Mouse (Mus musculus) retina, embryonic 14.5 days (tissue): Measurements from ENCODE around the gene Map3k13.

ENCODE experiments used
- DNase-seq: peaks from one replicate; pipeline ENCODE4 v3.0.0-alpha.2; 2015; ENCODE audit warnings: low spot score

Gene Map3k13

DNA sequence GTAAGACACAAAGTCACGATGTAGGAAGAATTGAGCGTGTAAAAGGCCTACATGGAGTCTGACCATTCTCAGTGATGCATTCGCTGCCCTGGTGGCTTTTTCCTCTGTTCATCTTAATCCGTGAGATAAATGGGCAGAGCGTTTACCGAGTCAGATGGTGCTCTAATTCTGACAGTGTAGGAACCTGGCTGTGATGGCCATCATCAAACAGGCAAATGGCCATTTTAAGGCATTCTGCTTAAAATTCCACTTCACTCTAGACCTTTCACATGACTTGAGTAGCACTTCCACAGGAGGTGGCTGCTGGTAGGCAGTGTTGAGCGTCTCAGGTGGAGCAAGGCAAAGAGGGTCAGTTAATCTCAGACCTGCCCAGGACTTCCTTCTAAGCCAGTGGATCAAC, 58.2 kb downstream of the Map3k13 start:
- no peak for DNase-seq

DNA sequence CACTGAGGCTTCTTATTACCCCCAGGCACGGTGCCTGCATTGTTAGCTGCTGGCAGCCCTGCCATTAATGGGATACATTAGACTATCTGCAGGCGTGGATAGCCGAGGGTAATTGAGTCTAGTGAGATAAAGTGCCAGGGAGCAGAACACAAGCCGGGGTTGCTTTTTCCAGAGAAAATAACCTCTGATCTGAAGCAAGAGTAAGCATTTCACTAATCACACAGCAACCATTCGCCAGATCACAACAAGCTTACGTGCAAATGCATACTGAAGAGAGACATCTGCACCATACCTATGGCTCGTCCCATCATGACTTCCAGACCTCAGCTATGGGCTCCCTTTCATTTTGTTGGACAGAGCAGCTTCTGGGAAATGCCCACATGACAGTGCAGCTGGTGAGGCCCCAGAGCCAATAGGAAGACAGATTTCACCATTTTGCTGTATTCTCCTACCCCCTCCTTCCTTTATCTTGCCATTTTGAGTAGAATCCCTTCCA, 59.3 kb downstream of the Map3k13 start:
- DNase-seq = no peak

DNA sequence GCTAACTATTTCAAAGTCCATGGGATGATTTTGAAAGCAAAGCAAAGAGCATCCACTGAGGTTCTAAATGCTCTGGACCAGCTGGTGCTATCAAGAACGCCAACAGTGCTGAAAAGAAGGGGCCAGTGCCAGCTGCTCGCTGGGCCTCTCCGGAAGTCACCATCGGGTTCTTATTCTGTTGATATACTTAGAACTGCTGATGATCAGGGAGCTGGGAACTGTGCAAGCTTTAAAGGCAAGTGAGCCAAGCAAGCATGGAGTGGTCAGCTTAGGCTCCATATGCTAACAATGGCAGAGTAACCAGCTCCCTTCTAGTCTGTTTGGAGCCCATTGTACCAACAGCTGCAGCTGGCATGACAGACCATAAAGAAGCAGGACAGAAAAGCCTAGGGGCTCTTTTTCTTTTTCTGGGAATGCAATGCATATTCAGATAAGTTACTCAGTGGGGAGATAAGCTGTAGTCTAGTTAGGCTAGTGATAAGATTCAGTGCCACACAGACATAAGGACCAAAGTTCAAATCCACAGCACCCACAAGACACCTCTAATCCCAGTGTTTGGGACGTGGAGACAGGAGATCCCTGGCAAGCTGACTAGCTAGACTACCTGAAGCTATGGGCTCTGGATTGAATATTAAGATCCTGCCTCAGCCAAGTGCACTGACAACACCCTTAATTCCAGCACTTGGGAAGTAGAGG, 60.6 kb downstream of the Map3k13 start:
- DNase-seq = no peak

DNA sequence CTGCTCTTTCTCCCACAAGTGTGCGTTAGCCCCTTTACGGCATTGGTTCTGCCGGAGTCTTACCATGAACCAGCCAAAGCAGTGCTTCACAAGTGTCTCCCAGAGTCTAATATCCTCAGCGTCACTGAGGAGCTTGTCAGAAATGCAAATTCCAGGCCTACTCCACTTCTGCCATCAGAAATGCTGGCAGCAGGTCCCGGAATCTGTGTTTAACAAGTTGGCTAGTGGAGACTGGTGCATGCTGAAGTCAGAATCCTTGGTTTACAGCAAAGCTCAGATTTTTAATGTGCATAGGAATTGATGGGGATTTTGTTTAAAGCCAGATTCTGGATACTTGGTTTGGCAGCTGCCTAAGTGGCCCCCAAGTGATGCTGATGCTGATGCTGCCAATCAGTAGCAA, 62.0 kb downstream of the Map3k13 start:
- DNase-seq = no peak

DNA sequence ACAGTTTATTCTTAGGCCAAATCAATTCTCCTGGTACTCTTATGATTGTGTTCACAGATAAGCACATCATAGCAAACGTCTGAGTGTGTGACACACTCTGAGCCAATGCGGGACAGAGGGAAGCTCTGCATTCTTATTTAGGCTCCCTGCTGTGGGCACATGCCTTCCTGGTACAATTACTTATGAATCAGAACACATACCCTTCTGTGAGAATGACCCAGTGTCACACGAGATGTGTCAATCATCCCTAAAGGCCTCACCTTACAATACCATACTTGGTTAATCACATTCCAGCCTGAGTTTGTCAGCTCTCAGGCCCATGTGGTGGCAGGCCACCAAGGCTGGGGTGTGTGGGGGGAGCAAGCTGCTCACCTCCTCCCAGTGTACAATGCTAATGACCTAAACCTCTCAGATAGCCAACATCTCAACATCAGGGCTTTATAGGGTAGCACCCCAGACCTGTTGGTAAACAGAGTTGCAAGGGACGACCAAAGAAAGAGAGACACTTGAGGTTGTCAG, 63.0 kb downstream of the Map3k13 start:
- DNase-seq = peak; percentile 45

DNA sequence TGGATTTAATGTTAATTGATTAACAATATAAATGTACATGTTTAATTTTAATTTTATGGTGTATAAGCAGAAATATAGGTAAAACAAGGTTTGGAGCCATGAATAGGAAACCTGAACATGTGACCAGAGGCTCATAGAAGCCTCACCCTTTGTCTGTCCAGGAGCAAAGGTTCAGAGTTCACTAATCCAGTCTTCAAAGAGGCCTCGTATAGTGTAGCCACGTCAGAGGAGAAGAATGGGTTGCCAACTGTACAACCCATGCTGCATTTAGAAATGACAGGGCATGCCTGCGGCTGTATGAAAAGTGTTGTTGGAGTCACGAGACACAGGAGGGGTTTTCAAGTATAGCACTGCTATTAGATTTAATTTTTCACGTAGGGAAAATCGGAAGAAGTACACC, 64.0 kb downstream of the Map3k13 start:
- no peak for DNase-seq

DNA sequence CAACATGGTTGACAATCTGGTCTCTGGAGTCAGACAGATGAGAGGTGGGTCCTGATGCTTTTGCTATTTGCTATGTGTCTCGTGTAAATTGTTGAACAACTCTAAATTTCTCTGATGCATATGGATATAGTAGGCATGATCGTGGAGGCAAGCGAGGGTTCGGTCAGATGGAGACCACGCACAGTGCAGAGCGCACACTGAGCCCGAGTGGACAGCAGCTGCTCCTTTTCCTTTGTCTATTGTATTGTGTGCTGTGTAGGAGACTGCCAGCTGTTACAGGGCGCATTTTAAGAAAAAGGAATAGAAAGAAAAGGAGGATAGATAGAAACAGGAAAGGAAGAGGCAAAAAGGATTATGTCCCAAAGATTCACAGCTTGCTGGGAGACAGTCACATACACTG, 64.7 kb downstream of the Map3k13 start:
- DNase-seq = no peak

DNA sequence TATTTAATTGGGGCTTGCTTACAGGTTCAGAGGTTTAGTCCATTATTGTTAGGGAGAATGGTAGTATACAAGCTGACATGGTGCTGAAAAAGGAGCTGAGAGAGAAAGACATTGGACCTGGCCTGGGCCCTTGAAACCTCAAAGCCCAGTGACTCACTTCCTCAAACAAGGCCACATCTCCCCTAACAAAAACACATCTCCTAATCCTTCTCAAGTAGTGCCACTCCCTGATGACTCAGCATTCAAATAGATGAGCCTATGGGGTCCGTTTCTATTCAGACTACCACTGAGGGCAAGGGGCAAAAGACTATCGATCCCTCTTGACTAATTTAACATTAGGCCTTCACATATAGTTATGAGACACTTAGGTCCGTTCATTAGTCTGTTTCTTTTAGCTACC, 68.3 kb downstream of the Map3k13 start:
- DNase-seq = no peak

DNA sequence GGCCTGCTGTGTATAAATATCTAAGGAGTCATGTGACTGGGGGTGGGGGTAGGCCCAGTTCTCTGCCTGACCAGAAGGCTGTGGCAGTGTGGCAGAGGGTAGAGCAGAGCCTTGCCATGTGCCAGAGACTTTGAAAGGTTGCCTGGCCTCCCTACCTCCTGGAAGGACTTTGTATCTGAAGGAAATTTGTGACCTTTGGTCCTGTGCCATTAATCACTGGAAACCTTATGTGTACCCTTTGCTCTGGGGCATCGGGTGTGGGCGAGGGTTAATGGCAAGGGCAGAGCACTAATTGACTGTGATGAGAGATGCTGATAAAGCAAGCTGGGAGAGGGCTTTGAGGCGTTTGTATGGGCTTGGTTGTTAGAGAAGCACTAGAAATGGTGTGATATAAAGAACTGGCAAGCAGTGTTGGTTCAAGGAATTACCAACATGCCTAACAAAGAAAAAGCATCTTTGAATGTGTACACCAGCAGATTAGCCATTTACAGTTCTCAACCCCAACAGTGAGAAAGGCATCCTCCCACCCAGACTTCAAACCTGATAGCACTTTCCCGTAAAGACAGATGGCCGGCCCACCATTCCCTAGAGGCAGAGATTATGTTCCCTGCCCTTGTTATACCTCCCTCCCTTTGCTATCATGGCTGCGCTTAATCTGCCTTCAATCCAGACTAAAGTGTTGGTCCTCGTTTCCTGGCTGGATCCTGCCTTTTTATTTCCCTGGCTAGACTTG, 71.3 kb downstream of the Map3k13 start:
- DNase-seq = peak; percentile 62

DNA sequence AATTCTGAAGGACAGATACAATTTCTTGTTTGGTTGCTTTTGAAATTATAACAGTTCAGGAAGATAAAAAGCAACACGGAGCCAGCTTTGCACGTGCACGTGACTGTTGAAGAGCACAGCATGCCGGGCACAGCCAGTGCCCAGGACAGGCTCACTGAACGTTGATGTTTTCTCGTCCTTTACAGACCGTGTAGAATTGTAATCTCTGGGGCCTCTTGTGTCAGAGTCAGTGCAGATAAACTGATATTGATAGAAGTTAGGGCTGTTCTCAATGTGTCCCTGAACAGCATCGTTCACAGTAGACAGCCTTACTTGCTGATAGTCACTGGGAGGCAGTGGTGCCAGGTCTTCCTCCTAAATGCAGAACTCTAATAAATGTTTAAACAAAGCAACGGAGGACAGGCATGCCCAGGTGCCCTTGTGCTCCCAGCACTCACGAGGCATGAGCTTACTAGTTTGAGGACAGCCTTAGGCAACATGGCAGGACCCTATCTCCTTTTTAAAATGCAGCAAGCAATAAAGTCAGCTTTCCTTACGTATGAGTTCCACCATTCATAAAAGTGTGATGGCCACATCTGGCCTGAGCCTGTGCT, 71.9 kb downstream of the Map3k13 start:
- DNase-seq = no peak

DNA sequence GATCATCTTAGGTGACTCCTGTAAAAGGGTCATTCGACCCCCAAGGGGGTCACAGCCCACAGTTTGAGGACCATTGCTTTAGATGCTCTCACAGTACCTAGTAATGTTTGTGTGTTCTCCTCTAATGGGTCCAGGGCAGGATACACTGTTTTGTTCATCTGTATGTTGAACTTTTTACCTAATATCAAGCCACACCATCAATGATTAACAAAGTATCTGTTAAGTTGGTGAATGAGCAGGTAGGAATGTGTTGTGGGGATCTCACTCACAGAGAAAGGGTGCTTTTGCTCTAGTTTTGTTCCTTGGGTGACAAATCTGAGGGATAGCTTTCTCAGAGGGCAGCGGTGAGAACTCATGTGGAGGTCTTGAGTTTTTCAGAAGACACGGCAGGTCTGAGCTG, 73.6 kb downstream of the Map3k13 start:
- DNase-seq = no peak

DNA sequence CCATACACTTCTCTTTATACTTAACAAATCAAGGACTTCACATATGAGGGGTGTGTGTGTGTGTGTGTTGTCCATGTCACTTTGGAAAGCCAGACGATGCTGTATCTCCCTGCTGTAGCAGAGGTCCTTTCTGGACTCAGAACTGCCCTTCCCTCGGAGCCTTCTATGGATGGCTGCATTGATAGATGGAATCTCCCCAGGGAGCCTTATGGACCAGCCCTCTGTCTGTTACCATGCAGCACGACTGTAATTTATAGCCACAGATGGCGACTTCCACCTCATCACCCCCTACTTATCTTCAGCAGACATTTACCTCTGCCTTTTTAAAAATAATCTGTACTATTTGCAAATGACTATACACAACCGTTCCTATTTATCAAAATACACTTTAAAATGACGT, 74.5 kb downstream of the Map3k13 start:
- DNase-seq = peak; percentile 80

DNA sequence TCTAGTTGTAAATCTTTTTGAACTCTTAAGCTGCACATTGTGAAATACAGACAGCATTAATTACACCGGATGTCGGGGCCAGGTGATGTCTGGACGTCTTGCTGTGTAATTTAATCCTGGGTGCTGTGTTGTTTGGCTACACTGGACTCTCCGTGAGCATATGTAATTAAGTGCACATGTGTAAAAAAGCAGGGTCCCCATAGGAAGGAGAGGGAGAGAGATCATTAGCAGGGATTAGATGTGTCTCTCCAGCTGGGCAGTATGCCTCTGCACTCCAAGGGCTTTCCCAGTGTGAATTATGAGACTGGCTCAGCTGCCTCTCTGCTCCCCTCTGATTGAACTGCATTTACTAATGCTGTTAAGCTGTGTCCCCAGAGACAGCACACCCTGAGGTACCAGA, 75.7 kb downstream of the Map3k13 start:
- peak; percentile 66 for DNase-seq

DNA sequence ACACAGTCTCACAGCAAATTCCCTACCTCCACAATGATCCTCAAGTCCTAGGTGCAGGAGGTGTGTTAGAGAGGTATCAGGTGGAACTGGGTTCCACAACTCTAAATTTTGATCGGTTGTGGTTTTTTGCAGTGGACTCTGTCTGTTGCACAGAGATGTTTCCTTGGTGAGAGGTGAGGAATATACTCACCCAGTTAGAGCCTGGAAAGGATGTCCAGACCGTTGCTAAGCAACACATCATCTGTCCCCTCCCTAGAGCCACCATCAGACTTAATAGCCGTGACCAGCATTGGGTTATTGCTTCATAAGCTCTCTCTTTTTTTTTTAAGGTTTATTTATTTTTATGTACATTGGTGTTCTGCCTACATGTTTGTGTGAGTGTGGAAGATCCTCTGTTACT, 83.6 kb downstream of the Map3k13 start:
- DNase-seq = no peak

DNA sequence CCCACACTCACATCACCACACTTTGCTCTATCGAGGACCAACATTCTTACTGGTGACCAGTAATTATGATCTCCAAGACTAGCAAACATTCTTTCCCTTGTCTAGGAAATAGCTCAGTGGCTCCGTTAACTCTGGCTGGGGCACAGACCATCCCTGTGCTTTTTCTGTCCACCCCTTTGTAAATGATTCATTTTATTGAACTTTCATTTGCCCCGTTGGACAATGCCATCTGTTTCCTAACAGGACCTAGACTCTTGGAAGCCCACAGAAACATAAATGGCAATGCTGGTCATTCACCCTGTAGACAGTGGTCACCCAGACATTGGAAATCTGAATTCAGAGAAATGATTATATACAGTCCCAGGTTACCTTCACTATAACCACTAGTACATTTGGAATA, 84.7 kb downstream of the Map3k13 start:
- DNase-seq = no peak

DNA sequence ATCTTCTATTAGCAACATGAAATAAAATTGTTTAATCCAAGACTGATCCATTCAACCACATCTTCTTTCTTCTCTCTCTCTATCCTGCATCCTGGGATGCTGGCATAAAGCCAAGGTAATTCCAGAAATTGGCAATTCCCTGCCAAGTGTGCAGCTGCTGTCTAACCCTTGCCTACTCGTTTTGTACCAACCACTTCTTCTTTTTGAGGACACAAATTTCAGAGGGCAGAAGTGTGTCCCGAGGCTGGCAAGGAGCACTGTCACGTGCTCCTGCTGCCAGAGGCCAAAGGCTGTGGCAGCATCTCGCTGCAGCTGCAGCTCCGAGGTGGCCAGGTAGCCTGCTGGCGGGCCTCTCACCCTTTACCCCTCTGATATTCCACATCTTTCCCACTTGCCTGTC, 87.0 kb downstream of the Map3k13 start:
- DNase-seq = no peak

DNA sequence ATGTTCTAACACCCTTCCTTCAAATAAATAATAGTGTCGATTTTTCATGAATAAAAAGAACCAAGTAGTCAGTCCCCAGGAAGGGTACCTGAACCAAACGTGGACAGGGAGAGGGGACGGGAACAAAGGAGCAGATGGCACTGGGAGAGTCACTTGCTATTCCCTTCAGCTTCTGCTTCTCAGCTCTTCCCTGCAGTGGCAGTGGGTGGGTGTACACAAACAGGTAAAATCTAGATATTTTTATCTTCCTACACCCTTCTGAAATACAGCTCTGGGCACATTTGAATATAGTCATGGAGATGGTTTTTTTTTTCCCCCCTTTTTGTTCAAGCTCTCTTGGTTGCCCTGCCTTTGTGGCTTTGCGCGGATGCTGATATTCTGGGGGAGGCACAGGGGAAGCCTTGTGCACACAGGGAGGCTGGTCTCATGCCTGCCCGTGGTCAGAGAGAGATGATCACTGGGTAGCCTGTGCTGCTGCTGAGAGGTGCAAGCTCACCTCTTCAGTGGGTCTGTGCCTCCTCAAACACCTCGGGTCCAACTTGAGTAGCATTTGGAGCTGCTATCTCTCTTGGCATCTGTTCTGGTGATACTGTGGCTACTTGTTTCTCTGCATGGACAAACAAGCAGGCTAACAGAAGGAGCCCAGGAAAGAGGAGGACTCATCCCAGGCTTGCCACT, 87.6 kb downstream of the Map3k13 start:
- no peak for DNase-seq

DNA sequence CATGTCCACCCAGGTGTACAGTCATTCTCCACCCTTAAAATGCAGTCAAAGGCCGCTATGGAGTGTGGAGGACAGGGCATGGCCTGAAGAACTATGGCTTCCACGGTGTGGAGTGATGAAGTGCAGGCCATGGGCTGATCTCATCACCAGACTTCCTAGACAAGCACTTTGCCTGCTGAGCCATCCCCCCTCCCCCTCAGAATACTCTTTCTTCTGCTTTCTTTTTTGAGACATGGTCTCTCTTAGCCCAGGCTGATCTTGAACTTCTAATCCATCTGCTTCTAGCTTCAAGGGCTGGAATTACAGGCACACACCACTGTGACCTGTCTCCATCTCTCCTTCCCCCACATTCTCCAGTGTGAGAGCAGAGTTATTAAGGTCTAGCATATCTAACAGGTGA, 93.5 kb downstream of the Map3k13 start:
- DNase-seq = no peak

DNA sequence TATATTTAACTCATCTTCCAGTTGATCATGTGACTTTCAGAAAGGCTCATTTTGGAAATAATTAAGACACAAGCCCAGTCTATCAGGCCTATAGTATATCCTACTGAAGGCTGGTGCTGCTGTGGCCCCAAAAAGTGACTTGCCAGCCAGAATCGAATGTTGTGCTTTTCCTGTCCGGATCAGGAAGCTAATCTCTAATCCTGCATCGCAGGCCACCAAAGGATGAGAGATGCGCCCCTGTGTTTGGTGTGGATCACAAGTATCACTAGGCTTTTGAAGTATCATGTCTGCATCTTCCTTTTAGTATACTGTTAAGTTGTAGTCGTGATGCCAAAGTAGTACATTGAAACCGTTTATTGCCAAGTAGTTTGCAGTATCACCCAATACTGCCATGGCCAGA, 99.7 kb downstream of the Map3k13 start:
- no peak for DNase-seq

DNA sequence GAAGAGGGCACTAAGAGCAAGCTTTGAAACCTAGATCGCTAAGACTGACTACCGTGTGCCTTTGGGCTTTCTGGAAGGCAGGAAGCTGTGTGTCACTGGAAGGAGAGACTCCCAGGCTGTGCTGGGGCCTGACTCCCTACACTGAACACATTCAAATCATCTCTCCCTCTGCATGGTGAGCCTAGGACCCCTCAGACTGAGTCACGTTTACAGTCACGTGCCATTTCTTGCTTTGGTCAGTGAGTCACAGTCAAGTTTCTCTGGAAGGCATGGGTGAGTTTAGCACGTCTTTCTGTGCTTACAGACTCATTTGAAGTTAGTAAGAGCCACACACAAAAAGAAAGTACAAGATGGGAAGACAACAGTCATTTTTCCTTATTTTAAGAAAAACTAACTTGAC, 107.1 kb downstream of the Map3k13 start:
- DNase-seq = no peak

DNA sequence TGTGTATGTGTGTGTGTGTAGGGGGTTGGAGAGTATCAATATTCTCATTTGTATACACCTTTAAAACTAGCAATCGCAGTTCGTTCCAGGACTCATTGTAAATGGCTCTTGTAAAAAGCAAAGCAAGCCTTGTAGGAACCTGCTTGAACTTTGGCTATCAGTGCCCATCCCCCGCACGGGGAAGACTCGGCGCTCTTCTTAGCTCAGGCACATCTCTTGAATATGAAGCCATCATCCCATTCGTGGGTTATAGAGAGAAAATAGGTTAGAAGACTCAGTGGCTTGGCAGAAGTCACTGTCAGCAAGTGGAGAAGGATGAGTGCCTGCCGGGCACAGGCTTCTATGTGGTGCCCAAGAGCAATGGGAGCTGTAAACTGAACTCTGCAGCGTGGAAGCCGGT, 110.5 kb downstream of the Map3k13 start:
- DNase-seq = no peak

DNA sequence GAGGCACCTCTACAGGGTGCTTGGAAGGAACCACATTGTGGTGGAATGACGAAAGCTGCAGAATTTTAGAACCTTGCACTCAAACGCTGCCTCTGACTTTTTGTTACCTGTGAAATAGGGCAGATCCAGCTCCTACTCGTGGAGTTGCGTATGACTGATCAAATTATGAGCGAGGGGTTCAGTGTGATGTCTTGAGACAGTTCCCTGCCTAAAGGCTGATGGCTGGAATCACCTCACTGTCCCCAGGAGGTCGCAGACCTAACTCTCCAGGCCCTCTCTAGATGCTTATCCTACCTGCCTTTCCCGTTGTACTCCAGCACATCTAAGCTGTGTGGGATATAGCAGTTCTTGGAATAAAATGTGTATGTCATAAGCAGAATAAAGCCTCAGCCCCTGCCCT, 111.8 kb downstream of the Map3k13 start:
- DNase-seq = no peak

DNA sequence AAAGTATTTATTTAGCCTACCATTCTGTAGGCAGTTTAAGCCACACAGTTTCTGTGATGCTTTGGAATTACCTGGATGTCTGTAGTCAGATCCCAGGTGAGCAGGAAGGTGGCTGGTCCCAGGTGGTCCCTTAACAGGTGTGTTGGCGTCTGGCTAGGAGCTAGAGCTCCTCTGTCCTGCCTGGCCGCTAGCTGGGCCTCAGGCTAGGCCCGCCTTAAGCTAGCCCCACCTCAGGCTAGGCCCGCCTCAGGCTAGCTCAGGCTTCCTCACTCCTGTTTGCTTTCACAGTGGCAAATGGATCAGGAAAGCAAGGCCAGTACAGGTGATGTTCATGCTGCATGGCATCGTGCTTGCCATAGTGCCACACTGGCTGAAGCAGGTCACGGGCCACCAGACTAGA, 112.8 kb downstream of the Map3k13 start:
- no peak for DNase-seq
